Mouse (Mus musculus) heart, embryonic 14.5 days (tissue): ENCODE data around the gene Gm11437. TPM values are rescaled to one million over a fixed set of nuclear protein-coding genes. Genes with fewer than 3 reads are reported as not detected.

Experiments
- ATAC-seq: fragments of 200-750 bp; cut with Nextera tagmentation; 2 replicates; pipeline ENCODE4 v1.8.0; 2017; ENCODE audit warnings: low read depth, moderate TSS enrichment; ENCODE audit not compliant: insufficient number of reproducible peaks, insufficient read depth, low FRiP score
- H3K27ac ChIP-seq, 2 experiments: fragments of 200-500 bp in 1 of 2; fragments of 300-500 bp in 1 of 2; sonication (generic) in 1 of 2; replicated peaks in 1 of 2; 2 replicates each; pipeline ENCODE4 v1.5.1; 2012 to 2014; ENCODE audit warnings: low read depth in 2 of 2, low read length in 2 of 2, control low read depth in 1 of 2, mild to moderate bottlenecking in 1 of 2, mixed read lengths in 1 of 2; ENCODE audit not compliant: control insufficient read depth in 1 of 2, insufficient read depth in 1 of 2
- H3K27me3 ChIP-seq: fragments of 300-500 bp; sonication (generic); 2 replicates; pipeline ENCODE4 v1.6.1; 2014; ENCODE audit warnings: mild to moderate bottlenecking, low read length, control low read depth; ENCODE audit not compliant: control insufficient read depth, insufficient read depth
- H3K36me3 ChIP-seq: fragments of 300-500 bp; sonication (generic); 2 replicates; pipeline ENCODE4 v1.6.1; 2014; ENCODE audit warnings: mild to moderate bottlenecking, control low read depth, low read length, mixed read lengths; ENCODE audit not compliant: control insufficient read depth, insufficient read depth
- H3K4me1 ChIP-seq, 2 experiments: fragments of 200-500 bp in 1 of 2; fragments of 300-500 bp in 1 of 2; sonication (generic) in 1 of 2; 2 replicates each; pipeline ENCODE4 v1.6.1; 2012 to 2014; ENCODE audit warnings: low read length in 2 of 2, control low read depth in 1 of 2, mixed read lengths in 1 of 2; ENCODE audit not compliant: control insufficient read depth in 2 of 2, insufficient read depth in 2 of 2
- H3K4me2 ChIP-seq: fragments of 300-500 bp; sonication (generic); 2 replicates; pipeline ENCODE4 v1.6.1; 2014; ENCODE audit warnings: mild to moderate bottlenecking, low read length
- H3K4me3 ChIP-seq, 2 experiments: fragments of 200-500 bp in 1 of 2; fragments of 300-500 bp in 1 of 2; sonication (generic) in 1 of 2; 2 replicates each; pipeline ENCODE4 v1.5.1; 2012 to 2014; ENCODE audit warnings: low read length in 2 of 2, mild to moderate bottlenecking in 2 of 2, control low read depth in 1 of 2, low read depth in 1 of 2, moderate library complexity in 1 of 2; ENCODE audit not compliant: control insufficient read depth in 1 of 2, insufficient read depth in 1 of 2
- H3K9ac ChIP-seq: fragments of 300-500 bp; sonication (generic); 2 replicates; pipeline ENCODE4 v1.6.1; 2014; ENCODE audit warnings: mild to moderate bottlenecking, low read length
- H3K9me3 ChIP-seq: fragments of 300-500 bp; sonication (generic); 2 replicates; pipeline ENCODE4 v1.6.1; 2016; ENCODE audit warnings: low read length, control low read depth; ENCODE audit not compliant: control insufficient read depth
- WGBS: fragments of 180-500 bp; shearing (Covaris S2); extraction: QIAGEN DNeasy Blood & Tissue Kit; methylation state at CpG from one replicate; pipeline ENCODE4 v1.1.7; 2014; 5-methylcytosine and 5-hydroxymethylcytosine counted together
- polyA plus RNA-seq: library from polyadenylated mRNA; unstranded; fragments of >200 nt; fragmentation: Nextera tagmentation; extraction: Ambion mirVana; gene quantifications from 2 replicates; pipeline ENCODE4 v1.2.1, GENCODE M21; 2014

The Gm11437 gene
- polyA plus RNA-seq, 1 experiment from 2014 or later, result not detected

GRCm38 (mm10) chr11:84188530-84188929 lies 21.3 kb upstream of the Gm11437 start:
- Histone ChIP-seq H3K9ac (no peak overlapping the region), H3K27me3 (no peaks in the 10 kb centered on the region), H3K4me1 (no peaks in the 10 kb centered on the region), H3K4me2 (no peak overlapping the region), H3K4me3 (no peak overlapping the region), H3K36me3 (no peaks in the 10 kb centered on the region), H3K9me3 (no peaks in the 10 kb centered on the region), H3K27ac (no peak overlapping the region)
- WGBS, result 77% methylated on average over 3 of the region's 3 CpGs
- no peak for ATAC-seq

- Histone ChIP-seq H3K36me3 (no peaks in the 10 kb centered on the region), H3K9ac (no peak overlapping the region), H3K4me3 (no peak overlapping the region; a peak in 1 of 4 replicates), H3K4me2 (peak overlapping the region; percentile 82; the same call in 1 of the 2 replicates), H3K4me1 (peaks cover 0 to 13% of the 10 kb centered on the region in 2 experiments; a peak in 2 of 4 replicates), H3K27me3 (no peaks in the 10 kb centered on the region), H3K9me3 (no peaks in the 10 kb centered on the region), H3K27ac (no peak overlapping the region)
- 79% methylated on average over 2 of the region's 2 CpGs for WGBS
- no peak for ATAC-seq
Observed at GRCm38 (mm10) chr11:84181286-84181685, 14.0 kb upstream of the Gm11437 start.

- H3K27ac ChIP-seq, result peak overlapping the region; percentile 78 to 92
- peak; percentile 46 for ATAC-seq
- H3K4me1 ChIP-seq, result peaks cover 0 to 13% of the 10 kb centered on the region in 2 experiments; a peak in 2 of 4 replicates
- peak overlapping the region; percentile 82 for H3K4me2 ChIP-seq
- peak overlapping the region; percentile 85 for H3K9ac ChIP-seq
- no peaks in the 10 kb centered on the region for H3K36me3 ChIP-seq
- peak overlapping the region; percentile 77 to 84 for H3K4me3 ChIP-seq
- no peaks in the 10 kb centered on the region for H3K9me3 ChIP-seq
- H3K27me3 ChIP-seq, result no peaks in the 10 kb centered on the region
- WGBS, result under 1% methylated on average over 44 of the region's 44 CpGs
Observed at GRCm38 (mm10) chr11:84179954-84180598, 12.8 kb upstream of the Gm11437 start.

- Histone ChIP-seq H3K4me3 (peak overlapping the region; percentile 77 to 84), H3K4me2 (peak overlapping the region; percentile 82), H3K36me3 (no peaks in the 10 kb centered on the region), H3K4me1 (peaks cover 0 to 13% of the 10 kb centered on the region in 2 experiments; a peak in 2 of 4 replicates), H3K9ac (peak overlapping the region; percentile 85), H3K27ac (peak overlapping the region; percentile 78 to 92), H3K9me3 (no peaks in the 10 kb centered on the region), H3K27me3 (no peaks in the 10 kb centered on the region)
- WGBS, result under 1% methylated on average over 82 of the region's 85 CpGs
- ATAC-seq, result peak; percentile 99
Observed at GRCm38 (mm10) chr11:84179226-84179953, 12.1 kb upstream of the Gm11437 start.

- Histone ChIP-seq H3K4me1 (peaks cover 0 to 13% of the 10 kb centered on the region in 2 experiments; a peak in 2 of 4 replicates), H3K9ac (peak overlapping the region; percentile 85; the same call in 1 of the 2 replicates), H3K36me3 (no peaks in the 10 kb centered on the region), H3K27me3 (no peaks in the 10 kb centered on the region), H3K27ac (no peak overlapping the region), H3K9me3 (no peaks in the 10 kb centered on the region), H3K4me3 (peak overlapping the region in 1 of 2 experiments; percentile 84; a peak in 2 of 4 replicates), H3K4me2 (peak overlapping the region; percentile 82)
- 45% methylated on average over 4 of the region's 4 CpGs for WGBS
- no peak for ATAC-seq
Observed at GRCm38 (mm10) chr11:84178571-84178970, 11.3 kb upstream of the Gm11437 start.

GRCm38 (mm10) chr11:84172539-84173435 lies 5.5 kb upstream of the Gm11437 start:
- Histone ChIP-seq H3K4me1 (peaks cover 0 to 2% of the 10 kb centered on the region in 2 experiments; a peak in 1 of 4 replicates), H3K9me3 (no peaks in the 10 kb centered on the region), H3K27ac (no peak overlapping the region), H3K9ac (no peak overlapping the region), H3K36me3 (no peaks in the 10 kb centered on the region), H3K27me3 (no peaks in the 10 kb centered on the region), H3K4me3 (no peak overlapping the region), H3K4me2 (no peak overlapping the region)
- WGBS, result 64% methylated on average over 11 of the region's 11 CpGs
- no peak for ATAC-seq

- Histone ChIP-seq H3K27ac (no peak overlapping the region), H3K4me1 (peaks cover 0 to 2% of the 10 kb centered on the region in 2 experiments; a peak in 1 of 4 replicates), H3K36me3 (no peaks in the 10 kb centered on the region), H3K27me3 (no peaks in the 10 kb centered on the region), H3K9me3 (no peaks in the 10 kb centered on the region), H3K4me3 (no peak overlapping the region), H3K4me2 (peak overlapping the region; percentile 32; the same call in 1 of the 2 replicates), H3K9ac (peak overlapping the region; percentile 0; the same call in 1 of the 2 replicates)
- WGBS, result 14% methylated on average over 7 of the region's 7 CpGs
- no peak for ATAC-seq
Observed at GRCm38 (mm10) chr11:84168701-84169288, 1.5 kb upstream of the Gm11437 start.
